Mouse (Mus musculus): ENCODE measurements around the gene Reg3a.
"Not testable (repeated sequence)": the region's sequence is repeated elsewhere in the genome, so short reads cannot be mapped to it uniquely, and the experiment has no call there.

The Reg3a gene

DNA sequence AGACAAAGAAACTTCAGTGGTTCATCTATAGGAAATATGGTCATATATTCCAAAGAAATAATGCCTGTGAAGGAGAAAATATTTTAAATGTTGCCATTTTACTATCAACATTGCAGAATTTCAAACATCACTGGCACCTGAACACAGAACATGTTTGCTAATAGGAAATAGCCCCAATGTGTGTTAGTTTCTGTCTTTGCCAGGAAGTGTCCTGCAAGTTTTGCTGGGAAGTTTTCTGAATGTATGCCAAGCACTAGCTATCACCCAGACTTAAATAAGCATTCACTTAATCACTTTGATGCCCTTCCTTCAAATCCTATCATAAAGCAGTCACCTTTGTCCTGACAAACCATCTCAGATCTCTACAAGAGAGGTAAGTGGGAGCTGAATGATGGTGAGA, at the start of gene Reg3a:
TSS of gene Reg3a (plus strand) at position 301 of the 400 bp plus-strand sequence.
- no peak for DNase-seq (ENCODE audit: inconsistent age in 2 of 2, low spot score in 1 of 2)

DNA sequence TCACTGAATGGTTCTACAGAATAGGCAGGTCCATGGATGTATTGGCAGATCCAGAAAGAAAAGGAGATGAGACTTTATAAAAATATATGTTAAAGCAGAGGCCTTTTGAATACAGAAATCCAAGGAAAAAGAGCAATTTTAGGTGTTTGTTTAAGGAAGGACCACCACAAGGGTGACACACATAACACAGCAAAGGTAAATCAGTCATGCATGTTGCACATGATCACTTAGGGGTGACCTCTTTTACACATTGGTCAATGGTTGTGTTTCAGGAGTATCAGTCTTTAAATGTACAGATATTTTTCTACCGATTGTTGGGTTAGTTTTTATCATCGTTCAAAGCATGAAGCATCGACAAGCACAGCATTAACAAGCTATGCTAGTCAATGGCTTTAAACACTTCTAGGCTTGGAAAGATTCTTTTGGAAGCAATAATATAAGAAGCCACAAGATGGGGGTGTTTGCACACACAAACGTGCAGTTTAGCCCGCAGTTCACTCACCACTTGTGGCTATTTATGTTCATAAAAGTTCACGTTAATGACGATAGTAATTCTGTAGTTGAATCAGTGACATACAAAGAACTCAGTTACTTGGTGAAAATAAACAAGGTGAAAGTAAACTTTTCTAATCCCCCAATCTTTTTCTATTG, 48.5 kb upstream of the Reg3a start:
- peak in 1 of 2 experiments; percentile 60 for DNase-seq (ENCODE audit: inconsistent age in 2 of 2, low spot score in 1 of 2)

DNA sequence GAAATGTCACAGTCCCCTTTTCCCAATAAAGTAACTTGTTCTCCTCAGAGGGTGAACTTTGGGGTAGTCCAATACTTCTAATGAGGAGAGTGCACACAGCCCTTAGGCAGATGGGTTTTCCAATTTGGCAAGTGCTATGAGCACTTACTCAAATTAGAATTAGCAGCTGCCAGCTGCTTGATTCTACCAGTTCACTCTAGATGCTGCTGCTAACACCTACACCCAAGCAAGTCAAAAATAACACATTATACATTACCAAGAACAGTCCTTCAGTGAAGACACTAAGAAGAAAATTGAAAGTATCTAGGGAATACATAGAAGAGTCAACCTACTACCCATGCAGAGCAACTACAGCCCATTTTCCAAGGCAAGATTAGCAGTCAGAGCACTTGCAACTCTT, 40.2 kb upstream of the Reg3a start:
- DNase-seq (ENCODE audit: inconsistent age in 2 of 2, low spot score in 1 of 2): no peak

DNA sequence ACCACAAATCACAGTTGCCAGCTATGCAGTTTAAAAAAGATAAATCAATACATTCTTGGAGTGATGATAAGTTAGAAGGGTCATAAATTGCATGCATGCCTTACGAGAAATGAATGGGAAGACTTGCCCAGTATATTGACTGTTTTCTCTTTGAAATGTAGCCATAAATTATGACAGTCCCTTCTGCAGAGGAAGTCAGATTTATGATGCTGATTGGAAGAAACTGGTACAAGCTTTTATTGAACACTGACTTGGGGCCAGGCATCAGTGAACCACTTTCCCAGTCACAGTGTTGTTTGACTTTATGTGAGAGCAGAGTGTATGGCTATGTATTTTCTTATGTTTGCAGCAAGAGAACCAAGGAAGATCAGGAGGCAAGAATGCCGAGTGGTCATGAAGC, 38.8 kb upstream of the Reg3a start:
- DNase-seq (ENCODE audit: inconsistent age in 2 of 2, low spot score in 1 of 2): no peak

DNA sequence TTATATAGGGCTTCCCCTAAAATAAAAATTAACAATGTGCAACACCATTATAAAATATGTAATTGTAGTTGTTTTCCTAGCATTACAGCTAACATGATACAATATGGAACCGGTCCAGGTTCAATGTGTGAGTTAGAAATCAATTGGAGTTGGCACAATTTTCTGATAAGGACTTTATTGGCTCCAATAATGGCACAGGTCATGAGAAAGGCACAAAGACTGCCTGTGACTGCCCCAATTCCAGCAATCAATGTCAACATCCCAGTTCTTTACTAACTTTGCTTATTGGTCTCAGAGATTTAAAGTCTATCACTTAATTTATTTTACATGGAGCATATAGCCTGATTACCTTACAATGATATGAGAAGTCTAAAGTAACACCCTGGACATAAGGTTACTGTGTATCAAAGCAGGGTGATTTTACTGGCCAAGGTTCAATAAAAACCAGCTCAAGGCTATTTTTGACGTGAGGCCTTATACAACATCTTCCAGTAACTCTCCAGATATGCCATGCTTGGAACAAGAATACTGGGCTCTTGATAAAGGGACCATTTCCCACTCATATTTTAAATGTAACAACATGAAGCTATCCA, 18.4 kb upstream of the Reg3a start:
- DNase-seq (ENCODE audit: inconsistent age in 2 of 2, low spot score in 1 of 2): peak in 1 of 2 experiments; percentile 37

DNA sequence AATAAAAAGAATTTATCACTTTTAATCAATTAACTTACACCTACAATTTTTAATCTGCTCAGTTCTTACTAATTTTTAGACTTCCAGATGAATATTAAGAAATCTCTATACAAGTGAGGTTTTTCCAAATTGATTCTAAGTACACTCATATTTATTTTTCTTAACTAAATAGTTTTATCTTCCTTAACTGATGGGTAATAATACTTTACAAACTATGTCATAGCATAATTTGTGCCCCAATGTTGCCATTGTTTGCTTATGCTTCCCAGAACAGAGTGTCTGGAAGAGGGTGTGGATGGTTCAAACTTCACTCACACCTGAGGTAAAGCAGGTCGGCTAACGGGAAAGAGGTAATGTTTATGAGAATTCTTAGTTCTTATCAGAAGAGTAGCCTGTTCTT, 10.2 kb upstream of the Reg3a start, which contains the start of gene Reg3b:
TSS of gene Reg3b (plus strand) at position 301 of the 400 bp plus-strand sequence.
- no peak for DNase-seq (ENCODE audit: inconsistent age in 2 of 2, low spot score in 1 of 2)

DNA sequence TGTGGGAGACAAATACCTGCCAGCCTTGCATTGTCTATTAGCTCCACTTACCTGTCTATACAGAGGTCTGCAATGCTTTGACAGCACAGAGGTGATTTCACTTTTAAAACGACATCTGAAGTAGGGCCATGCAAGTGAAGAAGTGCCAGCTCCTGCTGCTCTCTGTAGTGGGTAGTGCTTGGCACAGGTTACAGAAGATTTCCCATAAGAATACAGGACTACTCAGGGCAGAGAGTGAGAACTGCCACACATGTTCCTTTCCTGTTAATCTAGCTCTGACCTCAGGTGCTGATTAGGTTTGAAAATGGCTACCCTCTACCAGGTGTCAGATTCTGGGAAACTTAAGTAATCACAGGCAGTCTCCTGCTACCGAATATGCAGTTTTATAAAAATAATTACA, 1.7 kb upstream of the Reg3a start, which contains the start of gene Reg3d:
TSS of gene Reg3d (minus strand) at position 101 of the 400 bp plus-strand sequence.
- DNase-seq (ENCODE audit: inconsistent age in 2 of 2, low spot score in 1 of 2): peak in 1 of 2 experiments; percentile 9

DNA sequence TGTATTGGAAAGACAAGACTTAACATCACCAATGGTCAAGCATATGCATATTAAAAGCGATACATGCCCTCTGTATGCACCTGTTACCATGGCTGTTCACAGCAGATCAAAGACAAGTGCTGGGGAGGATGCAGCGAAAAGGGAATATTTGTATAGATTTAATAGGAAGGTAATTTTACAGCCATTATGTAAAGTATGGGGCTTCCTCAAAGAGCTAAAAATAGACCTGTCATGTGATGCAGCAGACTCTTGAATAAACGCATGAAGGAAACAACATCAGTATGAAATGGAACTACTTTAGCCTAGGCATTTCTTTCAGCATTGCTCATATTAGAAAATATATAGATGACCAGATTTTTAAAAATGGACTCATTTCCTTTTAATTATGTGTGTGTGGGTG, 5.1 kb downstream of the Reg3a start:
- DNase-seq (ENCODE audit: inconsistent age in 2 of 2, low spot score in 1 of 2): no peak

DNA sequence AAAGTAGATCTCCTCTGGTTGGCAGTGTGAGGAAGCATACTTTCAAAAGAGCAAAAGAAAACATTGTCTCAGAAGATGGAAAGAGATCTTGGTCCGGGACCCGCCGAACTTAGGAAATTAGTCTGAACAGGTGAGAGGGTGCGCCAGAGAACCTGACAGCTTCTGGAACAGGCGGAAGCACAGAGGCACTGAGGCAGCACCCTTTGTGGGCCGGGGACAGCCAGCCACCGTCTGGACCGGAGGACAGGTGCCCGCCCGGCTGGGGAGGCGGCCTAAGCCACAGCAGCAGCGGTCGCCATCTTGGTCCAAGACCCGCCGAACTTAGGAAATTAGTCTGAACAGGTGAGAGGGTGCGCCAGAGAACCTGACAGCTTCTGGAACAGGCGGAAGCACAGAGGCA, 14.8 kb downstream of the Reg3a start, which contains the start of gene Reg2:
TSS of gene Reg2 (plus strand) at position 301 of the 400 bp plus-strand sequence.
- DNase-seq (ENCODE audit: inconsistent age in 2 of 2, low spot score in 1 of 2): not testable (repeated sequence)

DNA sequence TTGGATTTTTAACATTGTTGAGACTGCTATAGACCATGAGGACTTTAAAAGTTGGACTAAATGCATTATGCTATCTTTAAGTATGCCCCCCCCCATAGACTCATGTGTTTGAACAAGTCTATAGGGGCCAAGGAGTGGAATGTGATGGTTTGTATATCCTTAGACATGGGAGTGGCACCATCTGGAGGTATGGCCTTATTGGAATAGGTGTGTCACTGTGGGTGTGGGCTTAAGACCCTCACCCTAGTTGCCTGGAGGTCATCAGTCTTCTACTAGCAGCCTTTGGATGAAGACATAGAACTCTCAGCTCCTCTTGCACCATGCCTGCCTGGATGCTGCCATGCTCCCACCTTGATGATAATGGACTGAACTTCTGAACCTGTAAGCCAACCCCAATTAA, 41.9 kb downstream of the Reg3a start, which contains the start of gene Reg1:
TSS of gene Reg1 (plus strand) at position 301 of the 400 bp plus-strand sequence.
- DNase-seq (ENCODE audit: inconsistent age in 2 of 2, low spot score in 1 of 2): not testable (repeated sequence)

DNA sequence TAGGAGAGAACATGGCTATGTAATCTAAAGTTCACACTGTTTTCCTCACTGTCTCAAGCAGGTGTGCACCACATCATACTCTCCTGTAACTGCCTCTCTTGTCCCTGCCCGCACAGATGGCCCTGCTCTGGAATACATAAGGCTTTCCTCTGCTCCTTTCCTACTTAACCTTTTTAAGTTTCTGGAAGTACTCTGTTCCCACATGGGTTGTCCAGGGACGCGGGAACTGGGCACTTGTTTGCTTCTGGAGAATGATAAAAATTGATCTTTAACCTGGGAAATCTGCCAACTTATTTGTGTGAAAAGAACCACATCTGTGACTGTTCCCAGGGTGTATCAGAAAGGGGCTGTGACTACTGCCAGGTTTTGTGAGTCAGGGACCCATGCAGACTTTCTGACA, 45.0 kb downstream of the Reg3a start:
- DNase-seq (ENCODE audit: inconsistent age in 2 of 2, low spot score in 1 of 2): no peak

Measured in adrenal gland, adult (tissue).